Mouse (Mus musculus): ENCODE measurements around the gene Ano7.

The Ano7 gene

GRCm38 (mm10) chr1:93373665-93374064 is at the start of gene Ano7:
Ano7 (plus strand) TSS chr1:93373930.
- DNase-seq (ENCODE audit: low spot score), result no peak

DNA sequence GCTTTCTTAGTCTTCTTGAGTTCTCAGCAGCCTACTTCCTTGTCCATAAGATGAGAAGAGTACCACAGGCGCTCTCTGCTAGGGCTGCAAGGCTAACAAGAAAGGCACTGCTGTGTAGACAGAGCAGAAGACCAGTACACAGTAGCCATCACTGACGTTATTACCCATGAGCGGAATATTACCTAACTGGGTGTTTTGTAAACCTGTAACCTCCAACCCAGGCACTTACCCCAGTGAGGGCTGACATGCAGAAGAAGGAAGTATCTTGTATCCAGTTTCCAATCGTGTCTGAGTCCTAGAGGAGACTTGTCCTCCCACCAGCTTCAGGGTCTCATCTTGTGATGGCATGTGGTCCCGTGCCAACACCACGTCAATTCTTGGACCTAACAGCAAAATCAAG is 49.8 kb upstream of the Ano7 start:
- DNase-seq (ENCODE audit: low spot score), result no peak

DNA sequence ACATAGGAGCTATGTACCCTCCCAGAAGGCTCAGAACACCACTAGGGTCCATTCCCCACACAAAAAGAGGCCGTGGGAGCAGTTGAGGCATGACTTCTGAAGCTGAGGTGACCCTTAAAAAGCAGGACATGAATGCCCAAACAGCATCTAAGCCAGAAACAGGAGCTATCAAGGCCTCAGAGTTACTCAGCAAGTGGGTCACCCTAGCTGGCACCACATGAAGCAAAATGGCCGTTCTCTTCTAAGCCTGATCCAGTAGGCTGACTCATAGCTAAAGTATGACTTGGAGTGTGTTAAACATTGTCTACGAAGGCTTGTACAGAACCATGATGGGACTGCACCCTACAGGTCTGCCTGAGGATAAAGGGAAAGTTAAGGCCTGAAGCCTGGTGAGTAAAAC is 47.3 kb upstream of the Ano7 start:
- DNase-seq (ENCODE audit: low spot score), result no peak

GRCm38 (mm10) chr1:93334621-93335020 is 39.1 kb upstream of the Ano7 start:
- no peak for DNase-seq (ENCODE audit: low spot score)

- peak; percentile 97 for DNase-seq (ENCODE audit: low spot score)
Observed at GRCm38 (mm10) chr1:93342648-93343503, 30.9 kb upstream of the Ano7 start, which contains the start of the genes Ppp1r7 and Pask. Ppp1r7 (plus strand) TSS chr1:93342854. Pask (minus strand) TSS chr1:93343482.

DNA sequence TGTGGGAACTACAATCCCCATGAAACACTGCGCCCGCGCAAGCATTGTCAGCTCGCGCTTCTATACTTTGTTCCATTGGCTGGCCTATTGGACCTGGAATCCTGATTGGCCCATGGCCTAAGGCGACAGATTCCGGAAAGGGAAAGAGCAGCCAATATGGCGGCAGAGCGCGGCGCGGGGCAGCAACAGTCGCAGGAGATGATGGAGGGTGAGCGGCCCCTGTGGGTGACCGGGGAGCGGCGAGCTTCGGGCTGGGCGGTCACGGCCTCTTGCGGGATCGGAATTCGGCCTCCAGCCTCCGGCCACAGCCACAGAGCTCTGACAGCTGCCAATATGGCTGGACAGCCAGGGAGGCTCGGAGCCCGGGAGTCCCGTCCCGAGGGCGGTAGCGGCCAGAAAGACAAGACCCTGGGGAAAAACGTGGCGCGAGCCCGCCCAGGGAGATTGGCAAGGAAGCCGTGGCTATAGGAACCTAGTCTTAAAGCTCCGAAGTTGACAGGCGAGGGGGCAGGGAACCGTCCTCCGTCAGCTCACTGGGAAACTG is 30.2 kb upstream of the Ano7 start:
- peak; percentile 94 for DNase-seq (ENCODE audit: low spot score)

DNA sequence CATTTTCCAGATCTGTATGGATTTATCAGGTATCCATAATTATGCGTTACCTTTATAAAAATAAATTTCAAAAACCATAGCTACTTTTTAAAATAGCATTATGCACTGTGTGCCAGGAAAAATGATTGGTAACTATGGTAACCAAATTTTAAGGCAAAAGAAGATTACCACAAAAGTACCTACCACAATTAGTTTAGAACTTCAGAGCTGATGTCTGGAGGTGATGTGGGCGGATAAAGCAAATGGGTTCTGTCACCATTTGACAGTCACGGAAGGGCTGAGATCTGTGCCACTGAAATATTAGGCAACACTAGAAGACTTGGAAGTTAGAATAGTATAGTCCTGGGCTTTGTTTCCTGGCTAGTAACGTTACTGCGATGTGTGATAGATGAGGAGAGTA is 26.6 kb upstream of the Ano7 start:
- DNase-seq (ENCODE audit: low spot score), result no peak

- DNase-seq (ENCODE audit: low spot score), result no peak
Observed at GRCm38 (mm10) chr1:93349701-93350100, 24.0 kb upstream of the Ano7 start.

DNA sequence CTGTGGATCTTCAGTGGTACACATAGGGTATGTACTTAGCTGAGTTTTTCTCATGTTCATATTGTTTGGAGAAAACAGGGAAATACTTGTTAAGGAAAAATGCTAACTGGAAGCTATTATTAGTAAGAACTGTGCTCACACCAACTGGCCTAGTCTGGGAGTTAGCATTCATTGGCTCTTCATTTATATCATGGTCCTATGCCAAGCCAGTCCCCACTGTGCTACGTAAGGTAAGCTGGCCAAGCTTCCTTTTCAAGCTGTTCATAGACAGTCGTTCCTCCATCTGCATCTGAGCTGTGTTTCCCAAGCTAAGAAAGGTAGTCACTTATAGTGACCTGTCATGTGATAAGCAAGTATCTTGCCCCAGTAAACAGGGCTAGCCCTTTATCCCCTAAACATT is 21.0 kb upstream of the Ano7 start:
- DNase-seq (ENCODE audit: low spot score), result no peak

DNA sequence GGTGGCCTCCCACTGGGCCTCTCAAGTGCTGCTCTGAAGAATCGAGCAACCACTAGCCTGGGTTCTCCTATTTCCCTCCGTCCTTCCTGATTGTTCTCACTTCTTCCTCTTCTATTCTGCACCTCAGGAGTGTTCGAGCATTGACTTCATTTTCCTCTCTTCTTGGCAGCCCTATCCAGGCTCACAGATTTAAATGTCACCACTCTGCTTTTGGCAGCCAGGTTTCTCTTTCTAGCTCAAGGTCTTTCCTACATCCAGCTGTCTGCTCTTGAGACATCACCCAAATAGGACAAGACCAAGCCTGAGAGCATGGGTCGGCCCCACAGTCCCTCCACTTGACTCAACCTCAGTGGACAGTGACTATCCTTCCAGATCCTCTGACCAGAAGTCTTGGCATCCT is 11.1 kb upstream of the Ano7 start:
- DNase-seq (ENCODE audit: low spot score), result no peak

DNA sequence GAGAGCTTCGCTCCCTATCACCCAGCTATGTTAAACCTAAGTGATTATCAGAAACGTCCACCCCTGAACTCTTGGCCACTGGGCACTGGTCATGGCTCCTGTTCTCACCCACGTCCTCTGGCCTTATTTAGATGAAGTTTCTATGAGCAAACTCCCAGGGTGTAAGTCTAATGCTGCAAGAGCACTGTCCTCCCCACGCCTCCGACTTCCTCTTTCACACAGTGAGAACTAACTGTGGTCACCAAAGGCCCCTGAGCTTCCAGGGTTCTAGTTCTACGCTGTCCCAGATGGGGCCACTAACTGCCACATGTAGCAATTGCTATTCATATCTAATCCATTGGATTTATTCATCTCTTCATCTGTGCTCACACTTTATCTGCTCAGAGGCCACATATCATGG is 8.1 kb upstream of the Ano7 start:
- no peak for DNase-seq (ENCODE audit: low spot score)

DNA sequence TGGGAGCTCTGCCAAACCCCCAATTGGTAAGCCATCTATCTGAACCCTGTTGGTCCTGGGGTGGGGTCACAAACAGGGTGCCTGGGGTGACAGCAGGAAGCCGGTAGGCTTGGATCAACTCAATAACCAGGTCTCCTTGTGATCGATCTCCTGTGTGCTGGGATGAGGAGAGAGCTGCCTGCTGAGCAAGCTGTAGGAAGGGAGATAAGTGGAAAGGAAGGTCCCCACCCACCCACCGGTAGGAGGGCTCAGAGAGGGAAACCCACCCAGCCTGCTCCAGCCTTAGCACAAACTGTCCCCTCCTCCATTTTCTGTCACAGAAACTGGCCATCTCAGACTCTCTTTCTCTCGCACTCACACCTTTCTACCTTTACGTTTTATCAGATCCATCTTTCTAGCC is 3.6 kb downstream of the Ano7 start:
- DNase-seq (ENCODE audit: low spot score), result no peak

- DNase-seq (ENCODE audit: low spot score), result no peak
Observed at GRCm38 (mm10) chr1:93379117-93379516, 5.4 kb downstream of the Ano7 start.

DNA sequence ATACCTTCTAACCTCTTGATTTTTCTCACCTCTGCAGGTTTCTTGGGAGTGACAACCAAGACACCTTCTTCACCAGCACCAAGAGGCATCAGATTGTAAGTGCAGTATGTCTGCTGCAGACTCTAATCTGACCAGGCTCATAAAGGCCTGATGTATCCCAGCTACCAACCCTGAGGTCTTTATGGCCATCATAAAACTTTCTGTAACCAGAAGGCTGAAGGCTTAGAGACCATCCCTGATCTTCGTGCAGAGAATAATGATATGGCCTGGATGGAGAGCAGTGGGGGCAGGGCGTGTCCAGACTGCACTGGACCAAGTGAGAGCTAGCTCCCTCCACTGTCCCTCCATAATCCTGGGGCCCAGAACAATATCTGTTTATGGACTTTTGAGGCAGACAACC is 13.5 kb downstream of the Ano7 start:
- no peak for DNase-seq (ENCODE audit: low spot score)

DNA sequence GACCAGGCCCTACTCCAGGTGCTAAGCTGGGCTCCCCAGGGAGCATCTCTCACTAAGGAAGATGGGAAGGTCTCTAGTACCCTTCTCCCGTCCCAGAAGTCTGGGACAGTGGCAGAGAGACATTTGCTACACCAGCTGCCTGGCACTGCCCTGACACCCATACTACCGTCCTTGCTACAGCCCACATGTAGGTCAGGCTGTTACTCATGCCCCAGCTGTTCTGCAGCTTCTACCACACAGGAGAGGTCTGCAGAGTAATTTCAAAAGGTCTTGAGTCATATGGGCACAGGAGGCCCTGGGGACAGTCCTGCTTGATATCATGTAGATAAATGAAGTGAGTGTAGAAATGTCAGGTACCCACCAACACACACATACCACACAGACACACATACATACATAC is 15.2 kb downstream of the Ano7 start:
- DNase-seq (ENCODE audit: low spot score), result no peak

DNA sequence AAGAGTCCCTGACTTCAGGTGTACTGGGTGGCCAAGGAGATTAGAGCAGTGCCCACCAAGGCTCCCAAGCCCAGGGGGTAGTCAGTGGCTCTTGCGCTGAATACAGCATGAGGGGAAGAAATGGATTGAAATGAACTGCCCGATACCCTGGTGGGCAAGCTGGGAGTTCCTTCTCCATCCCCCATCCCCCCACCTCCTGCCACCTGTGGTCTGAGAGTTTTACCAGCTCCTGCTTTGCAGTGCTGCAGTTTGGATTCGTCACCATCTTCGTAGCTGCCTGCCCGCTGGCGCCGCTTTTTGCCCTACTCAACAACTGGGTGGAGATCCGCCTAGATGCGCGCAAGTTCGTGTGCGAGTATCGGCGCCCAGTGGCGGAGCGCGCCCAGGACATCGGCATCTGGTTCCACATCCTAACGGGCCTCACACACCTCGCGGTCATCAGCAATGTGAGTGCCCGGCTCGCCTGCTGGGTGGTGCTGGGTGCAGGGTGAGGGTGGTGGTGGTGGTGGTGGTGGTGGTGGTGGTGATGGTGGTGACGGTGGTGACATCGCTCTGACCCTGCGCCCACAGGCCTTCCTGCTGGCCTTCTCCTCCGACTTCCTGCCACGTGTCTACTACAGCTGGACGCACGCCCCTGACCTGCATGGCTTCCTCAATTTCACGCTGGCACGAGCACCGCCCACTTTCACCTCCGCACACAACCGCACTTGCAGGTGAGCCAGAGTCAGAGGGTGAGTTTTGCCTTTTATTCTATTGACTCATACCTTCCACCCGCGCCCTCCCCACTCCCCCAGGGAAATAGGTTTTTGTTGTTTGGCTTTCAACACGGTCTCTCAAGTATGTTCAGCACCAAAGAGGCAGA is 27.7 kb downstream of the Ano7 start:
- no peak for DNase-seq (ENCODE audit: low spot score)

DNA sequence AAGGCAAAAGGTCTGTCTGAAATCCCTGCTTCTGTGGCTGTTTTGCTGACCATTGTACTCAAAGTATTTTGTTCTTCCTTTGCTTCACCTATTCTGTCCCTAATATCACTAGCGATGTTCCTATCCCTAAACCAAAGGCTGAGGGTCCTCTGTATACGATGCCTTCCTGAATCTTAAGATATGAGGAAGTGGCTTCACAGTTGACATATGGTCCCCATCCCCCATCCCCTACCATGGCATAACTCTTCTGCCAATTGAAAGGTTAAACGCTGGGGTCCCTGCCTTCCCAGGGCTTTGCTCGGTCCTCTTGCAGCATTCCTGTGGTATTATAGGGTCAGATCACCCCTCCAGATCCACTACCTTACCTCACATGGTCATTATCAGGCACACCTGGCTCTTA is 29.7 kb downstream of the Ano7 start:
- no peak for DNase-seq (ENCODE audit: low spot score)

GRCm38 (mm10) chr1:93432087-93432486 is 58.4 kb downstream of the Ano7 start:
- no peak for DNase-seq (ENCODE audit: low spot score)

DNA sequence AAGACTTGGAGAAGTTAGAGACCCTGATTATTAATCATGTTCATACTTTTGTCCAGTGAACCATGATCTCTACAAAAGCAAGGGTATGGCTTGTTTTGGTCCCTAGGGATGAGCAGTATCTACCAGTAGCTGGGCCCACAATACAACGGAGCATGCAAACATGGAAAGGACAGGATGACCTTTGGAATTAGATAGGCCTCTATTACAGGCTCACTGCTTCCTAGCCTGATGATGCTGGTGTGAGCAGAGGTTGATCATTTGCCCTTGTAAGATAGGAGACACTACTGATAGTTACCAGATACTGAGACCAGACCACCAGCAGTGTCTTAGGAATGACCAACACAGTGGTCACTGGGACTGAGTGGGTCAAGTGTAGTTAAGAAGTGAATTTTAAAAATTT is 65.6 kb downstream of the Ano7 start:
- no peak for DNase-seq (ENCODE audit: low spot score)

GRCm38 (mm10) chr1:93444405-93445110 is 70.8 kb downstream of the Ano7 start:
- DNase-seq (ENCODE audit: low spot score), result peak; percentile 80

DNA sequence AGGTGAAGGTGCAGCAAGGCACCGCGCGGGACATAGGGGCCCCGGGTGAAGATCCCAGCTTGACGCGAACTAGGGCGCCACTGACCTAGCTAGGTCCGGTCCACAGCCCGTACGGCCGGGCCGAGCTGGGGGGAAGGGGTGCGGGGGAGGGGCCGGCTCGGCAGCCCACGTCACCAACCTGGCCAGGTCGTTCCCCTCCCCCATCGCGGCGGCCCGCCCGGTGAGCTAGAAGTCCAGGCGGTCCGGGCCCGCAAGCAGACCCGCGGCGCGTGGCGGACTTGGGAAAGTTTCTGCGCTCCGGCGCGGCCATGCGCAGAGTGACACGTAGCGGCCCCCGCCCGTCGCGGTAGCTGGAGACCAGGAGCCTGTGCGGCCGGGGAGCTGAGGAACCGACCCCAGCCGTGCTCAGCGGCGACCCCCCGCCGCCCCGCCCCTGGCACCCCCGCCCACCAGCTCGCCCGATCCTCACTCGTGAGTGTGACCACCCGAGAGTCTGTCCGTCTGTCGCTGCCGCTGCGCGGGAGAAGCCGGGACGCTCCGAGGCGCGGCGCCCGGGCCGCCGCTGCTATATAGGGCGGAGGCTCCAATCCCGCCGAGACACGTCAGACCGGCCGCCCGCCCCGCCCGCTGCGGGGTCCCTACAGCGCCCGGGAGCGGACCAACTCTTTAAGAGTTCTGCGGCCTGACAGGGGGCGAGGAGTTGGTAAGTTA is 71.5 kb downstream of the Ano7 start:
- DNase-seq (ENCODE audit: low spot score), result peak; percentile 88

DNA sequence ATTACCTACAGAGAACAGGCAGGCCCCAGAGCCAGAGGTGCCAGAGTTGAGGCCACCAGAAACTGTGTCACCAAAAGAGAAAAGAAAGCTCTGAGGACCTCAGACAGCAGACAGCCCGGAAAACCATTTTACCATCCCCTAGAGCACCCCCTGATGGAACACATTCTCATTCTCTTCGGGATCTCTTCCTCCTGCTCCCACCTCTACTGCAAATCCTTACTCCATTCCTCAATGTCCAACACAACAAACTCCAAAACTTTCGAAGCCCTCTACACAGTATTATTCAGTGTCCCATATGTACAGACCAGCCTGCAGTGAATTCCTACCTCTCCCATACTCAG is 72.1 kb downstream of the Ano7 start:
- no peak for DNase-seq (ENCODE audit: low spot score)

Data from yolk sac, embryonic 10.5 days (tissue).